Mouse (Mus musculus) hindbrain, embryonic 12.5 days (tissue): Measurements from ENCODE around the gene Dip2c. TPM values are rescaled to one million over a fixed set of nuclear protein-coding genes. Genes with fewer than 3 reads are reported as not detected.

Experiments used
- ATAC-seq: fragments of 200-750 bp; cut with Nextera tagmentation; 2 replicates; pipeline ENCODE4 v1.8.0; 2017; ENCODE audit warnings: moderate TSS enrichment; ENCODE audit not compliant: low FRiP score
- H3K27ac ChIP-seq: fragments of 300-500 bp; sonication (generic); 2 replicates; pipeline ENCODE4 v1.5.1; 2016; ENCODE audit warnings: mild to moderate bottlenecking
- H3K27me3 ChIP-seq: fragments of 300-500 bp; sonication (generic); 2 replicates; pipeline ENCODE4 v1.6.1; 2016; ENCODE audit warnings: mild to moderate bottlenecking
- H3K36me3 ChIP-seq: fragments of 300-500 bp; sonication (generic); 2 replicates; pipeline ENCODE4 v1.6.1; 2016; ENCODE audit warnings: mild to moderate bottlenecking
- H3K4me1 ChIP-seq: fragments of 300-500 bp; sonication (generic); 2 replicates; pipeline ENCODE4 v1.6.1; 2016
- H3K4me2 ChIP-seq: fragments of 300-500 bp; sonication (generic); replicated peaks from 2 replicates; pipeline ENCODE4 v1.6.1; 2016; ENCODE audit warnings: mild to moderate bottlenecking
- H3K4me3 ChIP-seq: fragments of 300-500 bp; sonication (generic); 2 replicates; pipeline ENCODE4 v1.5.1; 2016; ENCODE audit warnings: mild to moderate bottlenecking
- H3K9ac ChIP-seq: fragments of 300-500 bp; sonication (generic); 2 replicates; pipeline ENCODE4 v1.6.1; 2016; ENCODE audit warnings: mild to moderate bottlenecking, moderate library complexity
- H3K9me3 ChIP-seq: fragments of 300-500 bp; sonication (generic); replicated peaks from 2 replicates; pipeline ENCODE4 v1.6.1; 2016; ENCODE audit warnings: mild to moderate bottlenecking
- WGBS: fragments of 180-500 bp; shearing (Covaris S2); methylation state at CpG from one replicate; pipeline ENCODE4 v1.1.7; 2016; 5-methylcytosine and 5-hydroxymethylcytosine counted together
- polyA plus RNA-seq: library from polyadenylated mRNA; unstranded; fragments of >200 nt; fragmentation: Nextera tagmentation; extraction: Ambion mirVana; gene quantifications from 2 replicates; pipeline ENCODE4 v1.2.1, GENCODE M21; 2016

Dip2c gene
- polyA plus RNA-seq, 1 experiment from 2014 or later: 12.7 TPM

- Histone ChIP-seq H3K36me3 (peaks cover 45% of the 10 kb centered on the region), H3K27ac (no peak overlapping the region), H3K4me3 (no peak overlapping the region), H3K9me3 (no peaks in the 10 kb centered on the region), H3K27me3 (no peaks in the 10 kb centered on the region), H3K9ac (no peak overlapping the region), H3K4me2 (no peak overlapping the region), H3K4me1 (no peaks in the 10 kb centered on the region)
- ATAC-seq: no peak
- 76% methylated on average over 1 of the region's 1 CpGs for WGBS
Observed at GRCm38 (mm10) chr13:9660711-9661110, 384.4 kb downstream of the Dip2c start.

DNA sequence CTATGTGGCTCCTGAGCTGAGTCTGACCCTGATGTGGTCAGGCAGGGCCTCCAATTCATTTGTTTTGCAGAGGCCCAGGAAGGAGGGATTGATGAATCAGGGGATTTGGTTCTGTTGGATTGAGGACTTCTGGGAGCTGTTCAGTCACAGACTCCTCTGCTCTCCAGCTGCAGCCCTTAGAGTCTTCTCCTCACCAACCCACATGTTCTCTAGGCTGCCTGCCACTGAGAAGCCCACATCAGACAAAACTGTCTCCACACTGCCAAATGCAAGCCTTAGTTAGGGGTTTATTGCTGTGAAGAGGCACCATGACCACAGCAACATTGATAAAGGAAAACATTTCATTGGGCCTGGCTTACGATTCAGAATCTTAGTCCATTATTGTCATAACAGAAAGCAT lies 387.3 kb downstream of the Dip2c start:
- WGBS: 91% methylated on average over 1 of the region's 1 CpGs
- no peak for ATAC-seq
- H3K36me3 ChIP-seq: peaks cover 29% of the 10 kb centered on the region
- H3K4me1 ChIP-seq: no peaks in the 10 kb centered on the region
- H3K27me3 ChIP-seq: no peaks in the 10 kb centered on the region
- H3K9ac ChIP-seq: no peak overlapping the region
- H3K4me3 ChIP-seq: no peak overlapping the region
- no peak overlapping the region for H3K27ac ChIP-seq
- H3K9me3 ChIP-seq: no peaks in the 10 kb centered on the region
- H3K4me2 ChIP-seq: no peak overlapping the region

DNA sequence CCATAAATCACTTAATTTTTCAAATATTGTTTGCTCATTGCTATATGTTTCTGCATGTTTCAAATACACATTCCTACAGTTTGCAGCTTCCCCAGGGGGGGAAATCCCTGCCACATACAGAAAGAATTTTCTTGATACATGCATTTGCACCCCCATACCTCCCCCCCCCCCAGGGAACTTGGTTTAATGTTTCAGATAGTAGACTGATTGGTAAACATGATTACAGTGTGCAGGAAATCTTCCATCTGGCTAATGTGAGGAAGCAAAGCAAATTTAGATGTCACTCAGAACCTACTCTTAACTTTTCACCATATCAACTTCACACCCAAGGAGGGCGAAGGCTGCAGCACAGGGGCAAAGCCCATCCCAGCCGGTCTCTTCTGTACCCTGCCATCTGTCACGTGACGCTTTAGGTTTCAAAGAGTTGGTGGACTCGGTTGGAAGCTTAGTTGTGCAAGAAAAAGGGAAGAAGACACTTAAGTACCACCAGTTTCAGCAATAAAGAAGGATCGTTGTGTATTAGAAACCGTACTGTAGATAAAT lies 391.7 kb downstream of the Dip2c start:
- H3K9ac ChIP-seq: no peak overlapping the region
- 82% methylated on average over 7 of the region's 7 CpGs for WGBS
- H3K36me3 ChIP-seq: 0 out of 2 replicates have a peak, but pooled peaks cover 6% of the 10 kb centered on the region
- H3K4me2 ChIP-seq: no peak overlapping the region
- ATAC-seq: no peak
- H3K4me3 ChIP-seq: no peak overlapping the region
- no peak overlapping the region for H3K27ac ChIP-seq
- H3K27me3 ChIP-seq: no peaks in the 10 kb centered on the region
- no peaks in the 10 kb centered on the region for H3K4me1 ChIP-seq
- H3K9me3 ChIP-seq: no peaks in the 10 kb centered on the region

DNA sequence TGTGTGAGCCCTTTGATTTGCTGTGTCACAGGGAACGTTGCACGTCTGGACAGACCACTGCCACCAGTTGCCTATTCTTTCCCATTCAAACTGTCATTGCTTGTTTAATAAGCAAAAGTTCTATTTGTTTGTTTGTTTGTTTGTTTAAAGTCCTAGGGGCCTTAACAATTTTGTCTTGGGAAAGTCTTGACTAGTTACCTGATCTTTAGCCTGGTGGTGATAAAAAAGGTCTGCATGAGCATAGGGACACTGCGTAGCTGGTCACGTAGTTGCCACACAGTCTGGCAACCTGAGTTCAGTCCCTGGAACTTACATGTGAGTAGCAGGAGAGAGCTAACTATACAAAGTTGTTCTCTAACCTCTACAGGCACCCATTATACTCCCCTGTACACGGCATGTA lies 392.9 kb downstream of the Dip2c start:
- H3K4me2 ChIP-seq: no peak overlapping the region
- 89% methylated on average over 5 of the region's 5 CpGs for whole genome bisulfite sequencing
- H3K4me3 ChIP-seq: no peak overlapping the region
- H3K4me1 ChIP-seq: no peaks in the 10 kb centered on the region
- no peak overlapping the region for H3K27ac ChIP-seq
- no peak overlapping the region for H3K9ac ChIP-seq
- no peaks in the 10 kb centered on the region for H3K36me3 ChIP-seq
- H3K9me3 ChIP-seq: no peaks in the 10 kb centered on the region
- no peaks in the 10 kb centered on the region for H3K27me3 ChIP-seq
- no peak for ATAC-seq

DNA sequence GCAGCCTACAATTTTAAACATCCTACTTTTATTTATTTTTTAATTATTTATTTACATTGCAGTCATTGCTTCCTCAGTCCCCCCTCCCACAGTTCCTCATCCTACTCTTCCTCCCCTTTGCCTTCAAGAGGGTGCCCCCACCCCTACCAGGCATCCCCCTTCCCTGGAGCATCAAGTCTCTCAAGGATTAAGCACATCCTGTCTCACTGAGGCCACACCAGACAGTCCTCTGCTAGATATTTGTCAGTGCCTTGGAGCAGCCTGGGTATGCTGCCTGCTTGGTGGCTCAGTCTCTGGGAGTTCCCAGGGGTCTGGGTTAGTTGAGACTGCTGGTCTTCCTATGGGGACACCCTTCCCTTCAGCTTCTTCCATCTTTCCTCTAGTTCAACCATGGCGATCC lies 397.8 kb downstream of the Dip2c start:
- Histone ChIP-seq H3K9me3 (peaks cover 7% of the 10 kb centered on the region; the same call in 1 of the 2 replicates), H3K4me2 (no peak overlapping the region), H3K27me3 (no peaks in the 10 kb centered on the region), H3K4me1 (no peaks in the 10 kb centered on the region), H3K27ac (no peak overlapping the region), H3K9ac (no peak overlapping the region), H3K36me3 (no peaks in the 10 kb centered on the region), H3K4me3 (no peak overlapping the region)
- WGBS: 100% methylated on average over 1 of the region's 1 CpGs
- no peak for ATAC-seq

GRCm38 (mm10) chr13:9681492-9681891 lies 405.2 kb downstream of the Dip2c start:
- Histone ChIP-seq H3K27me3 (no peaks in the 10 kb centered on the region), H3K27ac (no peak overlapping the region), H3K4me2 (no peak overlapping the region), H3K4me1 (no peaks in the 10 kb centered on the region), H3K4me3 (no peak overlapping the region), H3K9ac (no peak overlapping the region), H3K36me3 (peaks cover 50% of the 10 kb centered on the region), H3K9me3 (no peaks in the 10 kb centered on the region)
- ATAC-seq: no peak
- WGBS: 100% methylated on average over 3 of the region's 3 CpGs

DNA sequence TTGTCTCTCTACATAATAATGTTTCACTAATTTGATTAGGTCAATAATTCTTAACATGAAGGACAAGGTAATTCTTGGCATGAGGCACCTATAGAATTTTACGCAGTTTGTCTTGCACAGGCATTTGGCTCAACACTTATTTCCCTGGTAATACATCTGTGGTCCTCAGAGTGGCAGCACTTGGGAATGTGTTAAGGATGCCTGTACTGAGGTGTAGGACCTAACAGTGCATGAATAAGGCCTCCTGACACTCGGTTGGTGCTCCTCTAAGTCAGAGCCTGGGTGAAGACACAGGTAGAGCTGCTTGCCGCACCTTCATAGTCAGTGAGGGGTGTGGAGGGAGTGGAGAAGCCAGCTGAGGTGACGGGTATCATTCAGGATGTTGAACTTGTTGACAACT lies 407.0 kb downstream of the Dip2c start:
- no peaks in the 10 kb centered on the region for H3K9me3 ChIP-seq
- no peak overlapping the region for H3K27ac ChIP-seq
- 91% methylated on average over 4 of the region's 4 CpGs for WGBS
- H3K27me3 ChIP-seq: no peaks in the 10 kb centered on the region
- no peak overlapping the region for H3K4me3 ChIP-seq
- H3K4me2 ChIP-seq: no peak overlapping the region
- H3K4me1 ChIP-seq: no peaks in the 10 kb centered on the region
- ATAC-seq: no peak
- H3K9ac ChIP-seq: no peak overlapping the region
- H3K36me3 ChIP-seq: peaks cover 68% of the 10 kb centered on the region

DNA sequence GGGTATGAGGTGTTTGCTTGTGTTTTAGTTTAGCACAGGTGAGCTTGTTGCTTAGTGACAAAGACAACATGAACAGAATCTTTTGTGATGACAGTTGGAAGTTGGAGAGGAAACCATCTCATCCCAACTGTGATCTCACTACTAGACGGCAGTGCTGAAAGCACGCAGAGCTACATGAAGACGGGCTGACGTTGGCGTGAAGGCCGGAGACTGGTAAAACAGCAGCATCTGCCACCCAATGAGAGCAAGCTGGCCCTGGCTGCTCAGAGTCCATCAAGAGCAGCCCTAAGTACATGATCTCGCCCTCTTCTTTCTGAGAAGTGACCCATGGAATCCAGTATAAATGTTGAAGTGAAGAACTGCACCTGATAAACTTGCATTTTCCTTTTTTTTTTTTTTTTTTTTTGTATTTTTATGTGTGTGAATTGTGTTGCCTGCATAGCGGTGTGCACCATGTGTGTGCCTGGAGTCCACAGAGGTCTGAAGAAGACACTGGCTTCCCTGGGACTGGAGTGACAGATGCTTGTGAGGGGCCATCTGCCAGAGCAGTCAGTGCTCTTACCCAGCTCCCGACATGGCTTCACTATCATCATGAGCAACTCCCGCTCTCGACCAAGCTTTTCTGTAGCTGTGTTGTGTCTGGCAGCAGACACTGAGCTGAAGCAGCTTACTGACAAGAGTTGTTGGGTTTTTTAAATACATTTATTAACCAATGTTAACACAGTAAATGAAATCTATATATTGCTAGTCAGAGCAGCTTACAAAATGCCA lies 408.0 kb downstream of the Dip2c start:
- ATAC-seq: no peak
- no peak overlapping the region for H3K4me3 ChIP-seq
- peaks cover 78% of the 10 kb centered on the region for H3K36me3 ChIP-seq
- no peaks in the 10 kb centered on the region for H3K4me1 ChIP-seq
- H3K27me3 ChIP-seq: no peaks in the 10 kb centered on the region
- H3K9me3 ChIP-seq: no peaks in the 10 kb centered on the region
- no peak overlapping the region for H3K9ac ChIP-seq
- no peak overlapping the region for H3K4me2 ChIP-seq
- H3K27ac ChIP-seq: no peak overlapping the region
- 95% methylated on average over 11 of the region's 11 CpGs for WGBS

GRCm38 (mm10) chr13:9686261-9686660 lies 409.9 kb downstream of the Dip2c start:
- Histone ChIP-seq H3K4me3 (no peak overlapping the region), H3K27me3 (no peaks in the 10 kb centered on the region), H3K9ac (no peak overlapping the region), H3K4me1 (no peaks in the 10 kb centered on the region), H3K4me2 (no peak overlapping the region), H3K36me3 (peaks cover 92% of the 10 kb centered on the region), H3K27ac (no peak overlapping the region), H3K9me3 (no peaks in the 10 kb centered on the region)
- 93% methylated on average over 7 of the region's 7 CpGs for WGBS
- ATAC-seq: no peak

GRCm38 (mm10) chr13:9686765-9687164 lies 410.4 kb downstream of the Dip2c start:
- no peaks in the 10 kb centered on the region for H3K4me1 ChIP-seq
- no peak overlapping the region for H3K9ac ChIP-seq
- no peaks in the 10 kb centered on the region for H3K27me3 ChIP-seq
- H3K9me3 ChIP-seq: no peaks in the 10 kb centered on the region
- no peak for ATAC-seq
- peaks cover 92% of the 10 kb centered on the region for H3K36me3 ChIP-seq
- H3K27ac ChIP-seq: no peak overlapping the region
- no peak overlapping the region for H3K4me3 ChIP-seq
- H3K4me2 ChIP-seq: no peak overlapping the region
- WGBS: 89% methylated on average over 11 of the region's 11 CpGs

GRCm38 (mm10) chr13:9689366-9689765 lies 413.0 kb downstream of the Dip2c start:
- Histone ChIP-seq H3K4me2 (no peak overlapping the region), H3K9ac (no peak overlapping the region), H3K27ac (no peak overlapping the region), H3K4me1 (no peaks in the 10 kb centered on the region), H3K36me3 (peaks cover 86% of the 10 kb centered on the region), H3K4me3 (no peak overlapping the region), H3K27me3 (no peaks in the 10 kb centered on the region), H3K9me3 (no peaks in the 10 kb centered on the region)
- WGBS: 93% methylated on average over 16 of the region's 16 CpGs
- ATAC-seq: no peak

DNA sequence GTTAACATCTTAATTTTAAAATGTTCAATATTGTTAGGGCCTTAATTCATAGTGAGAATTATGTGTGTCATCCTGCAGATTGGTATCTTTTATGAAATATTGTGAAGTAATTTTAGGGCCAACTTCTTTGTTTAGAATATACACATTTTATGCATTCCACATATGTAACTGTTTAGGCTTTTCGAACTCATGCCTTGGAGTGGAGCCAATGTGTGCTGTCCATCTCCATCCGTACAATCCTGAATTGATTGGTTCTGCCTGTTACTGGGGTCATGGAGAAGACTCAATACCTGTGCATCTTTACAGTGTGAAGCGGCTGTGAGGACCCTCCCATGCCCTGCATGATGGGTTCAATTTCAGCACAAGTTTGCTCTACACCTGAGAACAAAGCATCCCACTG lies 416.5 kb downstream of the Dip2c start:
- Histone ChIP-seq H3K27ac (no peak overlapping the region), H3K27me3 (no peaks in the 10 kb centered on the region), H3K4me3 (no peak overlapping the region), H3K4me1 (no peaks in the 10 kb centered on the region), H3K9me3 (no peaks in the 10 kb centered on the region), H3K9ac (no peak overlapping the region), H3K36me3 (peaks cover 79% of the 10 kb centered on the region), H3K4me2 (no peak overlapping the region)
- ATAC-seq: no peak
- 83% methylated on average over 3 of the region's 3 CpGs for WGBS

DNA sequence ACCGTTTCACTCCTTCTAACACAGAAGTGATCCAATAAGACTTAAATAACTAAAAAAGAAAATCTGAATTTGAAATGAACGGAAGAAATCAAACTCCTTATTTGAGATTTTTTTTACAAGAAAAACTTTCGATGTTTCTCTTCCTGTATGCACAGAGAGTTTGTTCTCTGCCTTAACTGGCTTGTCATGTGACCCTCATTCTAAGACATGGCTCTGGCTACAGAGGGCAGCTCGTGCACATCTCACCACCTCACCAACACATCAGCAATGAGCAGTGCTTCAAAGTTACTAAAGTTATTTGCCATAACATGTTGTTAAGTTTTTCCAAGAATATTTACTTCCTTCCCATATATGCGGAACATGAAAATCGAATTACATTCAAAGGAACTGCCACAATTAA lies 418.3 kb downstream of the Dip2c start:
- Histone ChIP-seq H3K9ac (no peak overlapping the region), H3K36me3 (peaks cover 65% of the 10 kb centered on the region), H3K27me3 (no peaks in the 10 kb centered on the region), H3K4me1 (no peaks in the 10 kb centered on the region), H3K27ac (no peak overlapping the region), H3K9me3 (no peaks in the 10 kb centered on the region), H3K4me2 (no peak overlapping the region), H3K4me3 (no peak overlapping the region)
- no peak for ATAC-seq
- WGBS: 93% methylated on average over 6 of the region's 6 CpGs
